Mouse (Mus musculus): ENCODE measurements at regions not wholly inside any gene's neighbourhood (a gene's known extent, or its start where the extent isn't known, plus 50 kb on each side); places are given as distances from the start of the nearest gene placed in this dataset.
"Not testable (repeated sequence)": the region's sequence is repeated elsewhere in the genome, so short reads cannot be mapped to it uniquely, and the experiment has no call there.

DNA sequence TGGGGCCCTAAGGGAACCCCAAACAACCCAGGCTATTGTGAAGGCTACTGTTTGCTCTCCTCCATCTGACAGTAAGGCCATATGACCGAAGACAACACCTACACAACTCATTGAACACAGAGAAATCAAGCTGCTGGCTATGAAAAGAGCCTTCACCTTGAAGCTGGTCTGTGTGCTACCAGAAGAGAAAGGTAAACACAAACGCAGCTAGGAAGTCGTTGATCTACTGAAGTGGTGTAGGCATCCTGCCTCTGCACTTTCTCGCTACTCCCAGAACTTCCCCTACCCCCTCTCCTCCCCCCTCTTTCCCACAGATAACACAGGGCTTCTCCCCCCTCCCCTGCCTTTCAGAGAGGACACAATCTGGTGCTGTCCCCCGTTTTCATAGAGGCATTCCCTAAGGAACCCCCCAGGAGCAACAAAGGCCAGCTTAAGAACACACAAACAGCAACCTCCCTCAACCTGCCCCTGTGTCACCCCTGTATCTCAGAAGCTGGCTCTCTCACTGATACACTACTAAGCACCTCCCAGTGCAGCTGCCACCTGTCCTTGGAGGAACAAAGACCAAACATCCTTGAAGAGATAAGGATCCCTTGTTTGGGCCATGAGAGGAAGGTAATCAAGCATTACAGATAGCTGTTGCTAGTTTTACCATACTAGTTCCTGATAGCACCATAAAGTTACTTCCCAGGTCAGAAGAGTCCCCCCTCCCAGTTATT is 368.2 kb upstream of the Pkdcc start:
- no peak overlapping the region for H3K4me2 ChIP-seq
- H3K4me3 ChIP-seq, result no peak overlapping the region
- no peaks in the 10 kb centered on the region for H3K27me3 ChIP-seq
- H3K9ac ChIP-seq, result no peak overlapping the region
- no peaks in the 10 kb centered on the region for H3K9me3 ChIP-seq
- 42% methylated on average over 5 of the region's 5 CpGs for WGBS
- H3K4me1 ChIP-seq, result no peaks in the 10 kb centered on the region
- H3K36me3 ChIP-seq, result no peaks in the 10 kb centered on the region
- H3K27ac ChIP-seq, result no peak overlapping the region
- no peak for ATAC-seq (ENCODE audit: borderline replicate concordance, extremely low read depth, low FRiP score, low TSS enrichment)

DNA sequence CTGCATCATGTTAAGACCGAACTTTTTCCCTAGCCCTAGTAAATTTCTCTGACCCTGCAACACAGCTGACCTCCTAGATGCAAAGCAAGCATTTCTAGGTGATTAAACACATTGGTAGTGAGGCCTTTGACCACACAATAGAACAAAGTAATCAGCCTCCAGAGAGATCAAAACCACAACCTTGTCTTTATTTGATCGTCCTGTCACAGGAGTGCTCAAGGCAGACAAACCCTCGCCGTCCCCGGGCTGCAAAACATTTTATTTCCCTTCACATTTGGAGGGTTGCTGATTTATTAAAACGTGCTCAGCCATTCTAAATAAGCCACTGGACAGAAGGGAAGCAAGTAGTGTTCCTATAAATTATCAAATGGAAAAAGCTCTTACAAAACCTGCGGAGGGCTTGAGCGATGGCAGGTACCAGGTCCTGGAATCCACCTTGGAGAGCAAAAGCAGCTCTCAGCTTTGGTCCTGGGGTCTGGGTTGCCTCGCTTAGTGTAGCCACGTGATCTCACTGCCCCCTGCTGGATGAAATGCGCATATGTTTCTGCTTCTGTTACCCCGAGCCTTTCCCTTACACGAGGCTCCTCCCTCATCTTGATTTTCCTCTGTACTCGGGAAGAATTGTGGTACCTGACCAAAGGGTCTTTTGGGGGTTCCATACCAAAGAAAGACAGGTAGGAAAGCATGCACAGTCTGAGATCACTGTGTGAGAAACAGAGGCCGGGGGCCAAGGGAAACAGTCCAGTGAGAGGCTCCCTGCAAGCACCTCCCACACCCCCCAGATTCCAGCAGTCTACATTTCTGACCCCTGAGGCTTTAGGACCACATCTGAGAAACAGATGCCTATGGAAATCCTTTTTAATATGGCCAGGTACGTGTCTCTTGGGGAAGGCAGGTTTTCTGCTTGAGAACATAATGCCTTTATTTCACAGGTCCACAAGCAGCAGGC is 357.6 kb upstream of the Pkdcc start:
- H3K9ac ChIP-seq, result no peak overlapping the region
- H3K27ac ChIP-seq, result no peak overlapping the region
- 21% methylated on average over 16 of the region's 16 CpGs for WGBS
- H3K36me3 ChIP-seq, result no peaks in the 10 kb centered on the region
- H3K4me3 ChIP-seq, result no peak overlapping the region
- H3K4me2 ChIP-seq, result peak overlapping the region; percentile 49
- H3K4me1 ChIP-seq, result 0 out of 2 replicates have a peak, but pooled peaks cover 7% of the 10 kb centered on the region
- H3K9me3 ChIP-seq, result no peaks in the 10 kb centered on the region
- ATAC-seq (ENCODE audit: borderline replicate concordance, extremely low read depth, low FRiP score, low TSS enrichment), result peak; percentile 88; the same call in 1 of the 2 replicates
- H3K27me3 ChIP-seq, result no peaks in the 10 kb centered on the region

DNA sequence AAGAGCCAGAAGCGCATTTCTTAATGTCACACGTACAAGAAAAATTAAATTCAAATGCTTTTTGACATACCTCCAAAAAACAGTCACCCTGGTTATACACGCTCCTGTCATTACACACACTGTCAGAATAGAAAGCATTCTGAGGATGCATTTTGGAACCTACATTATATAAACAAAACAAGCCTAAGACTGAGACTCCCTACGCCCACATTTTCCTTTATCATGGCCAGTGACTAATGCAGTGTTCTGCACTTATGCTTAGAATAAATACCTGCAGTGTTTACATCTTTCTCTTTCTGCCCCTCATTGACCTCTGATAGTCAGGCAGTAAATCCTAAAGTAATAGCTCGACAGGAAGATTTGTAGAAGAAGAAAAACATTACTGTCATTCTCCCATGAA is 354.7 kb upstream of the Pkdcc start:
- WGBS, result 45% methylated on average over 5 of the region's 5 CpGs
- H3K4me1 ChIP-seq, result 0 out of 2 replicates have a peak, but pooled peaks cover 7% of the 10 kb centered on the region

GRCm38 (mm10) chr17:82860966-82861365 is 354.1 kb upstream of the Pkdcc start:
- no peak overlapping the region for H3K9ac ChIP-seq
- no peak for ATAC-seq (ENCODE audit: borderline replicate concordance, extremely low read depth, low FRiP score, low TSS enrichment)
- 0 out of 2 replicates have a peak, but pooled peaks cover 7% of the 10 kb centered on the region for H3K4me1 ChIP-seq
- no peak overlapping the region for H3K4me3 ChIP-seq
- H3K9me3 ChIP-seq, result no peaks in the 10 kb centered on the region
- H3K27ac ChIP-seq, result no peak overlapping the region
- H3K27me3 ChIP-seq, result no peaks in the 10 kb centered on the region
- no peak overlapping the region for H3K4me2 ChIP-seq
- 75% methylated on average over 5 of the region's 5 CpGs for WGBS
- H3K36me3 ChIP-seq, result no peaks in the 10 kb centered on the region

More for the DNA sequence above, 354.7 kb upstream of the Pkdcc start:
- H3K9me3 ChIP-seq, result no peaks in the 10 kb centered on the region
- no peaks in the 10 kb centered on the region for H3K36me3 ChIP-seq
- no peaks in the 10 kb centered on the region for H3K27me3 ChIP-seq
- H3K9ac ChIP-seq, result no peak overlapping the region
- no peak for ATAC-seq (ENCODE audit: borderline replicate concordance, extremely low read depth, low FRiP score, low TSS enrichment)
- H3K4me2 ChIP-seq, result no peak overlapping the region
- H3K4me3 ChIP-seq, result no peak overlapping the region
- H3K27ac ChIP-seq, result no peak overlapping the region

DNA sequence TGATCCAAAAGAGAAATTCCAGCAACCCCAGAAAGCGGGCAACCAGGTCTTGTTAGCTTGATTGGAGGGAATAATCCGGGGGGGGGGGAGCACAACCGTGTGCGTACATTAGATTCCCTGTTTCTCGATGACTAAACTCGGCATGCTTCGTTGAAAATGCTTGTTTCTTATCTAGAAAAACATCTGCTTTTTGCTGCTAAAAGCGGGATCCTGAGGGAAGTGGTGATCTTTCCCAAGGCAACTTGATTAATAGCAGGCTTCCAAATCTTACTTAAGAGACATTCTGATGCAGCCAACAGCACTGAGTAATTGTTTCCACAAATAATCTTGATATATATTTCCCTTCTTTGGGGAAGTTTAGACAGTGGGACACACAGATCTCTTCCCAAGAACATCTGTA is 338.0 kb upstream of the Pkdcc start:
- WGBS, result 57% methylated on average over 8 of the region's 8 CpGs
- no peak overlapping the region for H3K9ac ChIP-seq
- H3K9me3 ChIP-seq, result no peaks in the 10 kb centered on the region
- H3K36me3 ChIP-seq, result no peaks in the 10 kb centered on the region
- no peak overlapping the region for H3K27ac ChIP-seq
- H3K27me3 ChIP-seq, result no peaks in the 10 kb centered on the region
- ATAC-seq (ENCODE audit: borderline replicate concordance, extremely low read depth, low FRiP score, low TSS enrichment), result no peak
- H3K4me3 ChIP-seq, result no peak overlapping the region
- no peaks in the 10 kb centered on the region for H3K4me1 ChIP-seq
- H3K4me2 ChIP-seq, result no peak overlapping the region

DNA sequence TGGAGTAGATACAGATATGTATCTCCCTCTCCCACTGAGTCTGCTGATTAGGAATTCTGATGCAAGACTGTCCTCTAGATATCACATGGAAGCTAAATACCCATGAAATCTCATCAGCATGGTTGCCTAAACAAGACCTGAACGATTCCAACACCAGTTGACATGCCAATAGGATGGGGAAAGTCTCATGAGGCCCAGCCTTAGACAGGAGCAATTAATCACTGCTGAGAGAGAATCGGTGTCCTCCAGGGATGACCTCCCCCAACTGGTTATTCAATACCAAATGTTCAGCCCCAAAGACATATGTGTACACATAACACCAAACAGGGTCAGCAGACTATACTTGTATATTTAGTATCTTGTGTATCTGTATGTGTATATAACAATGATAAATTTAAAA is 314.5 kb upstream of the Pkdcc start:
- Histone ChIP-seq H3K27me3 (no peaks in the 10 kb centered on the region), H3K4me3 (no peak overlapping the region), H3K36me3 (no peaks in the 10 kb centered on the region), H3K9ac (no peak overlapping the region), H3K4me2 (no peak overlapping the region), H3K27ac (no peak overlapping the region), H3K4me1 (0 out of 2 replicates have a peak, but pooled peaks cover 2% of the 10 kb centered on the region), H3K9me3 (no peaks in the 10 kb centered on the region)
- no peak for ATAC-seq (ENCODE audit: borderline replicate concordance, extremely low read depth, low FRiP score, low TSS enrichment)
- 31% methylated on average over 2 of the region's 2 CpGs for WGBS

- ATAC-seq (ENCODE audit: borderline replicate concordance, extremely low read depth, low FRiP score, low TSS enrichment), result peak; percentile 77; the same call in 1 of the 2 replicates
- H3K27me3 ChIP-seq, result no peaks in the 10 kb centered on the region
- WGBS, result 41% methylated on average over 9 of the region's 9 CpGs
These were observed 313.8 kb upstream of the Pkdcc start for GRCm38 (mm10) chr17:82901098-82901891.

GRCm38 (mm10) chr17:82904961-82905360 is 310.1 kb upstream of the Pkdcc start:
- H3K4me3 ChIP-seq, result no peak overlapping the region

More at GRCm38 (mm10) chr17:82901098-82901891, 313.8 kb upstream of the Pkdcc start:
- Histone ChIP-seq H3K36me3 (no peaks in the 10 kb centered on the region), H3K9me3 (no peaks in the 10 kb centered on the region), H3K27ac (no peak overlapping the region), H3K4me2 (no peak overlapping the region), H3K9ac (no peak overlapping the region), H3K4me1 (0 out of 2 replicates have a peak, but pooled peaks cover 2% of the 10 kb centered on the region), H3K4me3 (no peak overlapping the region)

DNA sequence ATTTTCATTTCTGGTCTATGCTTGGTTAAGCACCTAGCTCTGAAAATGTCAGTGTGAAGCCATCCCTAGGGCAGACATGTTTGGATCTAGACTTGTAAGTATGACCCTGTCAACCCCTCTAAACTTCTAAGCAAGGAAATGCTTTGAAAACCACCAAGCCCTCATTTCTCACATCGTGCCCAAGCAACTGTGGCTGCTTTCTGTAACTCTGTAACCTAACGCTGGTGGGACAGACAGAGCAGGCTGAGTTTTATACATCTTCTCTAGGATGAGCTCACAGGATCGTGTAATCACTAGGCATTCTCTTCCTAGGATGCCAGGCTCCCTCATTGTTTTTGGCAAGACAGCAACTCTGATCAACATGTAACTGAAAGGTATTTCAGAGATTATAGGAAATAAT is 309.6 kb upstream of the Pkdcc start:
- no peak for ATAC-seq (ENCODE audit: borderline replicate concordance, extremely low read depth, low FRiP score, low TSS enrichment)
- Histone ChIP-seq H3K4me3 (no peak overlapping the region), H3K4me1 (0 out of 2 replicates have a peak, but pooled peaks cover 2% of the 10 kb centered on the region), H3K9ac (no peak overlapping the region), H3K36me3 (no peaks in the 10 kb centered on the region), H3K4me2 (no peak overlapping the region), H3K9me3 (no peaks in the 10 kb centered on the region), H3K27me3 (no peaks in the 10 kb centered on the region), H3K27ac (no peak overlapping the region)
- WGBS, result 59% methylated on average over 3 of the region's 3 CpGs

More at GRCm38 (mm10) chr17:82904961-82905360, 310.1 kb upstream of the Pkdcc start:
- H3K4me2 ChIP-seq, result no peak overlapping the region
- no peak for ATAC-seq (ENCODE audit: borderline replicate concordance, extremely low read depth, low FRiP score, low TSS enrichment)
- no peaks in the 10 kb centered on the region for H3K27me3 ChIP-seq
- H3K27ac ChIP-seq, result no peak overlapping the region
- no peaks in the 10 kb centered on the region for H3K36me3 ChIP-seq
- H3K9me3 ChIP-seq, result no peaks in the 10 kb centered on the region
- H3K9ac ChIP-seq, result no peak overlapping the region
- H3K4me1 ChIP-seq, result 0 out of 2 replicates have a peak, but pooled peaks cover 2% of the 10 kb centered on the region
- WGBS, result 82% methylated on average over 2 of the region's 2 CpGs

- Histone ChIP-seq H3K4me2 (no peak overlapping the region), H3K4me1 (no peaks in the 10 kb centered on the region), H3K27me3 (no peaks in the 10 kb centered on the region), H3K4me3 (no peak overlapping the region), H3K27ac (no peak overlapping the region), H3K9me3 (no peaks in the 10 kb centered on the region), H3K36me3 (no peaks in the 10 kb centered on the region), H3K9ac (no peak overlapping the region)
- ATAC-seq (ENCODE audit: borderline replicate concordance, extremely low read depth, low FRiP score, low TSS enrichment), result no peak
- 63% methylated on average over 2 of the region's 2 CpGs for WGBS
These were observed 305.9 kb upstream of the Pkdcc start for GRCm38 (mm10) chr17:82909189-82909588.

DNA sequence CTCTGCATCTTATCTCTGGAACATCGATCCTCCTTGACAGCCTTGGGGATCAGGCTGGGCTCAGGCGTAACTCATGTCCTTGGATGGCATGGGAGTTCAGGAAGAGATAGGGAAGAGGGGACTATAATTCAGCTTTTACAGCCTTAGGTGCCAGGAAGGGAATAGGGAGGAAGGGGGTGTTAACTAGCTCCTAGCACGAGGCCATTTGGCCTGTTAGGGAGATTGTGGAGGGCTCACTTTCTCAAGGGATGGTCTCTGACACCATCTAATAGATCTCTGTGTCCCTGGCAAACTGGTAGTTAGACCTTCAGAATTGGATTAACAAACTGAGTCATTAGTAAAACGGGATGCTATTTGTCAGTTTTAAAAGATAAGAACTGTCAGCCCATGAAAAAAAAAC is 292.1 kb upstream of the Pkdcc start:
- not testable (repeated sequence) for H3K9me3 ChIP-seq; H3K36me3 ChIP-seq; H3K4me1 ChIP-seq; H3K4me2 ChIP-seq; ATAC-seq (ENCODE audit: borderline replicate concordance, extremely low read depth, low FRiP score, low TSS enrichment); H3K9ac ChIP-seq; H3K27ac ChIP-seq; H3K4me3 ChIP-seq; H3K27me3 ChIP-seq
- WGBS, result 58% methylated on average over 4 of the region's 4 CpGs

Measured in lung, embryonic 15.5 days (tissue).